Mouse (Mus musculus) right cerebral cortex, postnatal 25 days (tissue): ENCODE results near the gene Myom3.

Source experiments
- DNase-seq: peaks from one replicate; pipeline ENCODE4 v3.0.0; 2022

The Myom3 gene

GRCm38 (mm10) chr4:135761569-135761968 is 2.1 kb downstream of the Myom3 start:
- DNase-seq: no peak

- DNase-seq: peak; percentile 24
Measured at GRCm38 (mm10) chr4:135762251-135762906, 2.9 kb downstream of the Myom3 start.

GRCm38 (mm10) chr4:135764700-135765099 is 5.2 kb downstream of the Myom3 start:
- DNase-seq: no peak

- DNase-seq: no peak
Measured at GRCm38 (mm10) chr4:135765707-135766106, 6.2 kb downstream of the Myom3 start.

GRCm38 (mm10) chr4:135766976-135767375 is 7.5 kb downstream of the Myom3 start:
- no peak for DNase-seq

- peak; percentile 11 for DNase-seq
Measured at GRCm38 (mm10) chr4:135768572-135769526, 9.3 kb downstream of the Myom3 start.

- DNase-seq: no peak
Measured at GRCm38 (mm10) chr4:135770611-135771305, 11.2 kb downstream of the Myom3 start.

- DNase-seq: no peak
Measured at GRCm38 (mm10) chr4:135771592-135771991, 12.1 kb downstream of the Myom3 start.

- no peak for DNase-seq
Measured at GRCm38 (mm10) chr4:135772671-135773070, 13.2 kb downstream of the Myom3 start.

- no peak for DNase-seq
Measured at GRCm38 (mm10) chr4:135774496-135774895, 15.0 kb downstream of the Myom3 start.

- DNase-seq: no peak
Measured at GRCm38 (mm10) chr4:135776850-135777249, 17.3 kb downstream of the Myom3 start.

- no peak for DNase-seq
Measured at GRCm38 (mm10) chr4:135779661-135780060, 20.1 kb downstream of the Myom3 start.

- no peak for DNase-seq
Measured at GRCm38 (mm10) chr4:135780255-135780654, 20.7 kb downstream of the Myom3 start.

- DNase-seq: no peak
Measured at GRCm38 (mm10) chr4:135781304-135781703, 21.8 kb downstream of the Myom3 start.

GRCm38 (mm10) chr4:135786581-135786980 is 27.1 kb downstream of the Myom3 start:
- DNase-seq: no peak

GRCm38 (mm10) chr4:135787271-135787670 is 27.8 kb downstream of the Myom3 start:
- DNase-seq: no peak

GRCm38 (mm10) chr4:135789135-135789534 is 29.6 kb downstream of the Myom3 start:
- no peak for DNase-seq

GRCm38 (mm10) chr4:135792821-135793220 is 33.3 kb downstream of the Myom3 start:
- DNase-seq: no peak

GRCm38 (mm10) chr4:135797931-135798330 is 38.4 kb downstream of the Myom3 start:
- peak; percentile 15 for DNase-seq

GRCm38 (mm10) chr4:135801543-135801942 is 42.0 kb downstream of the Myom3 start:
- DNase-seq: peak; percentile 77

- no peak for DNase-seq
Measured at GRCm38 (mm10) chr4:135803299-135803698, 43.8 kb downstream of the Myom3 start.

- DNase-seq: no peak
Measured at GRCm38 (mm10) chr4:135804169-135804568, 44.7 kb downstream of the Myom3 start.

- DNase-seq: no peak
Measured at GRCm38 (mm10) chr4:135814896-135815295, 55.4 kb downstream of the Myom3 start.
